Mouse (Mus musculus): Measurements from ENCODE around the gene A630073D07Rik.
"Not testable (repeated sequence)": the region's sequence is repeated elsewhere in the genome, so short reads cannot be mapped to it uniquely, and the experiment has no call there.

Gene A630073D07Rik

GRCm38 (mm10) chr6:132651426-132651825, at the start of gene A630073D07Rik:
TSS of gene A630073D07Rik (minus strand) at chr6:132651526.
- DNase-seq = no peak

GRCm38 (mm10) chr6:132700907-132701306, 49.6 kb upstream of the A630073D07Rik start, which contains the start of gene Tas2r121:
TSS of gene Tas2r121 (minus strand) at chr6:132701007.
- no peak for DNase-seq

- not testable (repeated sequence) for DNase-seq
These were observed 40.3 kb upstream of the A630073D07Rik start for GRCm38 (mm10) chr6:132691596-132691995.

- DNase-seq = no peak
These were observed 5.3 kb upstream of the A630073D07Rik start, which contains the start of gene Tas2r120 for GRCm38 (mm10) chr6:132656653-132657052. TSS of gene Tas2r120 (plus strand) at chr6:132656953.

- no peak for DNase-seq
These were observed 1.9 kb downstream of the A630073D07Rik start for GRCm38 (mm10) chr6:132649399-132649798.

- DNase-seq = not testable (repeated sequence)
These were observed 55.7 kb downstream of the A630073D07Rik start, which contains the start of gene Prp2 for GRCm38 (mm10) chr6:132595613-132596012. TSS of gene Prp2 (plus strand) at chr6:132595913.
